Mouse (Mus musculus): ENCODE results near the gene Polk.
A peak's percentile ranks its signal among the peaks of the same experiment; 100 is the strongest.

Gene Polk

DNA sequence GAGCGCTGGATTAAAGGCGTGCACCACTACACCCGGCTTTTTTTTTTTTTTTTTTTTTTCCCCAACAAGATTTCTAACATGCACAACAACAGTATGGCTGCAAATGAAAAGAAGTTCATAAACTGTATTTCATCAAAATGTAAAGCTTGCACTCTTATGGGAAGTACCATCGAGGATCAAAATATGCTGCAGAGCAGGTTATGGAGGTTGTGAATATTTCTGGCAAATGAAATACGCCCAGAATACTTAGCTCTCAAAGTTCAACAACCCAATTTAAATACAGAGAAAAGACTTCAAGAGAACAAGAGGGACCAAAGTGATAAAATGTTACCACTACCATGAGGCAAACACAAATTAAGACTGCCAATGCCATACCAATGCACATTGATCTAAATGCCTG, 73.7 kb downstream of the Polk start:
- no peak for DNase-seq (ENCODE audit: inconsistent age in 2 of 2, low spot score in 1 of 2)

GRCm38 (mm10) chr13:96465315-96465714, 77.1 kb downstream of the Polk start:
- no peak for DNase-seq (ENCODE audit: inconsistent age in 2 of 2, low spot score in 1 of 2)

GRCm38 (mm10) chr13:96462644-96463043, 79.7 kb downstream of the Polk start:
- no peak for DNase-seq (ENCODE audit: inconsistent age in 2 of 2, low spot score in 1 of 2)

DNA sequence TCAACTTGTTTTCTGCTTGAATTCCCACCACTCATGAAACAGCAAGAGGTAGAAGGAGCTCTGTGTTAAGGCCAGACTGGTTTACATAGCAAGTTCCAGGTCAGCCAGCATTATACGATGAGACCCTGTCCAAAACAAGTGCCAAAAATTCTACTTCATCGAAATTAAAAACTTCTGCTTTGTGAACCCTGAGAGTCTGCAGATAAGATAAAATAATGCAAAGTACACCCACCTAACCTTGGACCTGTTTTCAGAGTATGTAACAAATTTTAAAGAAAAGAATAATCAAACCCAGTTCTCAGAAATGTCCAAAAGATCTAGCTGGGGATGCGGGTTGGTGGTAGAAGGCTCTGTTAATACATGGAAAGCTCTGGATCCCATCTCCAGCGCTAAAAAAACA, 83.8 kb downstream of the Polk start:
- no peak for DNase-seq (ENCODE audit: inconsistent age in 2 of 2, low spot score in 1 of 2)

- DNase-seq (ENCODE audit: inconsistent age in 2 of 2, low spot score in 1 of 2): no peak
Observed at GRCm38 (mm10) chr13:96458018-96458417, 84.4 kb downstream of the Polk start.

GRCm38 (mm10) chr13:96457566-96457965, 84.8 kb downstream of the Polk start:
- no peak for DNase-seq (ENCODE audit: inconsistent age in 2 of 2, low spot score in 1 of 2)

GRCm38 (mm10) chr13:96454288-96454687, 88.1 kb downstream of the Polk start:
- DNase-seq (ENCODE audit: inconsistent age in 2 of 2, low spot score in 1 of 2): no peak

GRCm38 (mm10) chr13:96452621-96453020, 89.8 kb downstream of the Polk start:
- no peak for DNase-seq (ENCODE audit: inconsistent age in 2 of 2, low spot score in 1 of 2)

DNA sequence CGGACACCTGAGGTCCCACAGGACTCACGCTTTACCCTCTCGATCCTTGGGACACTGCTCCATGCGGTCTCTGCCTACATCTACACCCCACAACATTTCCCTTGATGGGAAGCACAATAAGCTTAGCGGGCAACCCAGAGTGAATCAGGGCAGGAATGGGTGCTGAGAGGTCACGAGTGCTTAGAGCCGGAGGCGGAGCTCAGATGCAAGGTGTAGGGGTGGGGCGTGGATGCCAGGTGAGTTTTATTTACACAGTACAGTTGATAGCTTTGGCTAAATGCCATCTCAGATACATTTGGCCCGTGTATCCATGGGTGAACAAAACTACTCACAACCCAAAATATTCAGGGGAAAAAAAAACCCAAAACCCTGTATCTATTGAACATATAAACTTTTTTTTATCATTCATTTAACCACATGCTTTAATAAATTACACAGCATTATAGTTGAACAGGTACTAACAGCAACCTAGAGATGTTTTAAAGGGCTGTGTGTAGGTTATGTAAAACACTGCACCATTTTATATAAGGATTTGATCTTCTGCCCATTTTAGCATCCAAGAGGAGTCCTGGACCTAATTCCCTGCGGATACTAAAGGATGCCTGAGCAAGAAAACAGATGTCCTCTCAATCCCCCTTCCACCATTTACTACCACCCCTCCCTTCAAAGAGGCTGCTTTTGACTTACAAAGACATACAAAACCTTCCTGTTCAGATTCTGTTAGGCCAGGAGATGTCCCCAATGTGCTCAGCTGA, 90.8 kb downstream of the Polk start:
- DNase-seq (ENCODE audit: inconsistent age in 2 of 2, low spot score in 1 of 2): no peak

DNA sequence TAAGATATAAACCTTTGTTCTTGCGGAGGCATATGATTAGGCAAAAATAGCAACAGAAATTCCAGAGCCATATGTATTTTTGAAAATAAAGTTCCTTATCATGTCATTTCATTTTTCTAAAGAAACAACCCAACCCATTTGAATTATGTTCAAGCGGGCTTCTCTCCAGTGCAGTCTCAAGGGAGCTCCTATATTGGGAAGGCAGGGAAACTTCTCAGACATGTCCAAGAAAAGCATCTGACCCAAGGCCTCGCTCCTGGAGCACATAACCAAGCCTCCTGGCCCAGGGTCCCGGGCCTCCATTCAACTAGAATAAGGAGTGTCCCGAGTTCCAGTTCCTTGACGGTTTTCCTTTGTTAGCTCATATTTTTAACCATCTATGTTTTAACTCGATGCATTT, 91.5 kb downstream of the Polk start:
- DNase-seq (ENCODE audit: inconsistent age in 2 of 2, low spot score in 1 of 2): no peak

DNA sequence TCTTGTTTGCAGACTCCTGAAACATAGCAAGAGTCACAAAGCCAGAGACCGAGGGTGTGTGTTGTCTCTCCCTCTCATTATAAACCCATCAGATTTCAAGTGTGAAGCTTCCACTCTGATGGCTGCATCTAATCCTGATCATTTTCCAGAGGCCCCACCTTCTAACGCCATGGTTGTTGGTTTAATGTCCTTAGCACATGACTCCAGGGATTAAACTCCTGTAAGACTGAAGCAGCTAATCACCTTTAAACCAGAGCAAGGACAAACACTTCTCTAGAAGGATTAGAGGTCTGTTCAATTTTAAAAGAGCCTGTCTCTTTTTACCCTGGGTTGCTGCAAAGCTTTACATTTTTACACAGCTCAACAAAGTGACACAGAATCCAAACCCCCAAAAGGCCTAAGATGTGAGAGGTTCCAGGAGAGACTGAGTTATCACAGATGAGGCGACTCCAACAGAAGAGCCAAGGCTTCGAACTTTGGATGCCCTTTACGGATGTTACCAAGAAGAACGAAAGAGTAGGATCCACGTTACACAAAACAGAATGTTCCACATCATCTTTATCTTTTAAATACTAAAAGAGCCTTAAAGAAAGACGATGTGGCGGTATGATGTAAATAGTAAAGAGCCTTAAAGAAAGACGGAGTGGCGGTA, 92.0 kb downstream of the Polk start:
- no peak for DNase-seq (ENCODE audit: inconsistent age in 2 of 2, low spot score in 1 of 2)

DNA sequence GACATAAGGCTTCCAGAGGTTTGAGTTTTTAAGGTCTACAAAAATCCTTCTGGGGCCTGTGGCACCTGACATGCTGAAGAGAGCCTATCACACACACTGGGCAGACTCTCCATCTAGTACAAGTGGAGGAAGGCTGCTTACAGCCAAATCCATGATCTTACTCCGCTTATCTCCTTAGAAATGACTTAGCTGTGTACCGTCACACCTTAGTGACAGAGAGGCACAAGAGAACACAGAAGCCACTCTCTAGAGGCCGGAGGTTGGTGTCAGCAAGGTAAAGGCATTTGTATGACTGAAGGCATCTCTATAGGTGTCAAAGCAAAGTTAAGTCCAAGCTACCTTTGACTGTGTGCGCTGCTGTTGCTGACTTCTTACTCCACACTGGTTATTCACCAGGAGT, 101.9 kb downstream of the Polk start:
- DNase-seq (ENCODE audit: inconsistent age in 2 of 2, low spot score in 1 of 2): no peak

GRCm38 (mm10) chr13:96436921-96437320, 105.5 kb downstream of the Polk start:
- DNase-seq (ENCODE audit: inconsistent age in 2 of 2, low spot score in 1 of 2): no peak

DNA sequence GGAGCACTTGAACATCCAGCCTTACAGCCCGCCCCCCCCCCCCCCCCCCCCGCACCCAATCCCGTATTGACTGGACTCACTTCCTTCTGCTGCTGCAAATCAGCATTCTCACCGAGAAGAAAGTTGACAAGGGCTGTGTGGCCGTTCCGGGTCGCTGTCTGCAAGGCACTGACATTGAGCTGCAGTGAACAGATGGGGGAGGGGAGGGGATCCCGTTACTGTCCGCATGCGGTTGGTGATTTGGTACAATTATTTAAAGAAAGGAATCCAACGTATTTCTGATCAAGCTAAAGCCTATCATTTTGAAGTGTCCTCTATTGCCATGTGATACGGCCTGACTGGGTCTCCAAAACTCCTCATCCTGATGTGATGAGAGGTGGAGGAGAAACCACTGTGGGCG, 106.6 kb downstream of the Polk start:
- DNase-seq (ENCODE audit: inconsistent age in 2 of 2, low spot score in 1 of 2): peak in 1 of 2 experiments; percentile 59

DNA sequence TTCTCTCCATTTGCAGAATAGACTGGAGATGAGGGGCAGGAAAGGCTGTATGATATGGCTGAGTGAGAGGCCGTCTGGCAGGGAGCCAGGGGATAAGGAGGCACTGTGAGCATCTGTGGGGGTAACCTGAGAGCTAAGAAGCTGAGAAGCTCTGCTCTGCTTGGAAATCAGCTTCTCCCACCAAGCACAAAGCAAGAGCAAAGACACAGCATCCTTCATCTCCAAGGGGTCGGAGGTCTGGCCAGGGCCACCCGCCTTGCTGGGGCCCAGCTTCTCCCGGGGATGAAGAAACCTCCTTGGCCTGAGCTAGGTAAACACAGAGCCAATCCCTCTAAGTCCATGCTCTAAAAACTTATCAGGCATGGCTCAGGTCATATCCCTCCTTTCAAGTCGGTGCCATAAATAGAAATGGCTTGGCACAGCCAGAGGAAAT, 107.5 kb downstream of the Polk start:
- DNase-seq (ENCODE audit: inconsistent age in 2 of 2, low spot score in 1 of 2): peak in 1 of 2 experiments; percentile 56

DNA sequence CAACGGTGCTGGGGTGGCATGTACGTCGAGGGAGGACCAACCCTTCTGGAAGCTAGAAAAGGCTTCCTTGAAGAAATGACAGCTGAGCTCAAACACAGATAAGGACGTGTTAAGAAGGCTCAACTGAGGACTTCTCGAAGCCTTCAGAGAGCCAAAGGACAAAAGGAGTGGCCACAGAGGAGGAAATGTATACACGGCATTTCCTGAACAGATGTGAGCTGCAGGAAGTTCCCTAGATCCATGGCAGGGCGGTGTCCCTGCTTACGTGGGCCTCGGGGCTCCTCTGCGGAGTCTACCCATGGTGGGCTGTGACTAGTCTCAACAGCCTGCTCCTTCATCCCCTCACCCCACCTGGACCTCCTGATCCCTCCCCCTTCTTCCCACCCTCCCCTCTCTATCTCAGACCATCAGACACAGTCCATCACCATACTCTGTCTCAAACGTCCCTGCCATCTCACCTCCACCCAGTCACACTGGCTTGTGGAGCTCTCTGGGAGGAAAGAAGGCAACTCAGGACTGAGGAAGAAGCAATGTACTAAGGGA, 108.7 kb downstream of the Polk start:
- DNase-seq (ENCODE audit: inconsistent age in 2 of 2, low spot score in 1 of 2): no peak

- DNase-seq (ENCODE audit: inconsistent age in 2 of 2, low spot score in 1 of 2): no peak
Observed at GRCm38 (mm10) chr13:96433041-96433440, 109.3 kb downstream of the Polk start.

GRCm38 (mm10) chr13:96432376-96432811, 110.0 kb downstream of the Polk start:
- peak in 1 of 2 experiments; percentile 80 for DNase-seq (ENCODE audit: inconsistent age in 2 of 2, low spot score in 1 of 2)

DNA sequence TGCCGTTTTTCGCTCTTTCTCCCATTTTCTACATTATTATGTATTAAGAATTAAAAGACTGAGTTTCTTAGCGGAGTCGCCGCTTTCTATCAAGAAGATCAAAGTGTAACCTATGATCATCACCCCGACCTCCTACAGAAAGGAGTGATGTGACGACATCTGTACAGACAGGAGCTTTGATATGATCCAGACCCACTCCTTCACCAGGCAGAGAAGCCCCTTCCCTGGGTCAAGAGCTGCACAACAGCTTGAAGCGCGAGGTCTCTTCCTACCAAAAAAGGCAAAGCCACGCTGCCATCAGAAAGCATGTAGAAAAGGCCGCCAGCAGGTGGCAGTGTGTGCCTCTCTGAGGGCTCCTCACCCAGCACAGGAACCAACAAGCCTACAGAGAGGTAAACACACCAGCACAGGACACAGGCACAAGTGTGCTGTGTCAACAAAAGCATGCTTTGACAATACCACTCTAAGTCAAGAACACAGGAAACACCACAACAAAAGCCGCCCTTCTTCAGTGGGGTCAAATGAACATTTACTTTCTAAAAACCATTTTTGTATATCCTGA, 110.7 kb downstream of the Polk start:
- DNase-seq (ENCODE audit: inconsistent age in 2 of 2, low spot score in 1 of 2): peak; percentile 88 to 96
